Mouse (Mus musculus) lung, postnatal 25 days (tissue): ENCODE measurements at regions not wholly inside any gene's neighbourhood (a gene's known extent, or its start where the extent isn't known, plus 50 kb on each side); places are given as distances from the start of the nearest gene placed in this dataset.
"Not testable (repeated sequence)": the region's sequence is repeated elsewhere in the genome, so short reads cannot be mapped to it uniquely, and the experiment has no call there.

Source experiments
- DNase-seq: peaks from one replicate; pipeline ENCODE4 v3.0.0; 2022; ENCODE audit warnings: low spot score

GRCm38 (mm10) chrX:50602461-50602875, 174.2 kb upstream of the Olfr1324 start:
- peak; percentile 61 for DNase-seq

DNA sequence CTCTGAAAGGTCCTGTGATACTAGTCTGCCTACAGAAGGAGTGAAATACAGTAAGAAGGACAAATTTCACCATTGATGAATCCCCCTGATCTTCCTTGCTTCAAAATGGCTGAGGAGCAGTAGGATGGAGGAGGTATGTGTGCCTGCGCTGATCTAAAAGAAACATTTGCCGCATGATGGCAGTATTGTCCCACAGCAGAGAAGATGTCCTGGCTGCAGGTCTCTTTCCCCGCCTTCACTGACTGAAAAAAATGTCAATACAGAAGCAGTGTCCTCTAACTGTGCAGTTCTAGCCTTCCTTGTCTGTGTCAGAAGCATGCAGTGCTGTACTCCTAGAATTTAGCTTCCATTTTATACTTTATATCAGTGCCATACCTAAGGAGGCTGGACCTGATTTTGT, 172.0 kb upstream of the Olfr1324 start:
- peak; percentile 94 for DNase-seq

GRCm38 (mm10) chrX:50599780-50600179, 171.5 kb upstream of the Olfr1324 start:
- peak; percentile 87 for DNase-seq

GRCm38 (mm10) chrX:50597626-50598025, 169.3 kb upstream of the Olfr1324 start:
- DNase-seq: not testable (repeated sequence)

DNA sequence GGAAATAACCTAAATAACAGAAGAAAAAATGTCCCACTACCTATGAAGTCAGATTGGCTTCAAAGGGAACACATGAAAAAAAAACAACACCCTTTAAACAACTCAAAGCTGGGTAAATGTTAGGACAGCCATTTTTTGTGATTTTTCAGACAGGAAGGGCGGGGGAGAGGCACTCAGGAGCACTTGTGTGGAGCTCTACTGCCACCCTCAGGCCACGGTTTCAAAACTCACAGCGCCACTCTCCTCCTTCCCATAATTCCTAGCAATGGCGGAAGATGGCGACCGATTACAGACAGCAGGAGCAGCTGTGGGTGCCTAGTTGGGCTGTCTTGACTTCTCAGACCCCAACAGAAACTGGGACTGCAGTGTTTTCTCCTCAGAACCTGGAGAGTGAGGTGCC, 168.8 kb upstream of the Olfr1324 start:
- DNase-seq: peak; percentile 62

DNA sequence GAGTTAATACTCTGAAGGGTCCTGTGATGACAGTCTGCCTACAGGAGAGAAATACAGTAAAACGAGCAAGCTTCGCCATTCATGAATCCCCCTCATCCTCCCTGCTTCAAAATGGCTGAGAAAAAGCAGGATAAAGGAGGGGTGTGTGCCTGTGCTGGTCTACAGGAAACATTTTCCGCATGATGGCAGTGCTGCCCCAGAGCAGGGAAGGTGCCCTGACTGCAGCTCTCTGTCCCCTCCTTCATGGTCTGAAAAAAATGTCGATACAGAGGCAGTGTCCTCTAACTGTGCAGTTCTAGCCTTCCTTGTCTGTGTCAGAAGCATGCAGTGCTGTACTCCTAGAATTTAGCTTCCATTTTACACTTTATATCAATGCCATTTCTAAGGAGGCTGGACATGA, 166.7 kb upstream of the Olfr1324 start:
- DNase-seq: not testable (repeated sequence)

GRCm38 (mm10) chrX:50591477-50591876, 163.2 kb upstream of the Olfr1324 start:
- peak; percentile 50 for DNase-seq

DNA sequence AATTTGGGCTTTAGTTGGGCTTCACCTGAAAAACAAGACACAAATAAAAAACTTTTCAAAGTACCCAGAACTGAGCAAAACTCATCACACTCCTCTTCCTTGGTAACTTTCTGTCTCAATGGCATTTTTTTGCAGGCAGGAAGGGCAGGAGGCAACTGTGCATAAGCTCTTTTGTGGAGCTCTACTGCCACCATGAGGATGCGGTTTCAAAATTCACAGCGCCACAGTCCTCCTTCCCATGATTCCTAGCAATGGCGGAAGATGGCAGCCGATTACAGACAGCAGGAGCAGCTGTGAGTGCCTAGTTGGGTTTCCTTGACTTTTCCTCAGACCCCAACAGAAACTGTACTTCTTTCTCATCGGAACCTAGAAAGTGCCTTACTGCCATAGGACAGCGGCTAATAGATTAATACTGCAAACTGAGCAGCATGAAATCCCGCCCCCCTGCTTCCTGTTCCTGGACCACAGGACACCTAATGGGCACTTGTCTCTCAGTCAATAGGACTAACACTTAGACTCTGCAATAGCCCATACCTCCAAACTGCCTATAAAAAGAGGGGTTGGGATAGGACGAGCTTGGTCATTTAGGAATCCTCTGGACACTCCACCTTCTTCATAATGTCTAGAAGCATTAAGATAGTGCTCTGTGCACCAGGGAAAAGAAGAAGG, 162.5 kb upstream of the Olfr1324 start:
- DNase-seq: peak; percentile 67

GRCm38 (mm10) chrX:50588892-50589291, 160.6 kb upstream of the Olfr1324 start:
- no peak for DNase-seq

DNA sequence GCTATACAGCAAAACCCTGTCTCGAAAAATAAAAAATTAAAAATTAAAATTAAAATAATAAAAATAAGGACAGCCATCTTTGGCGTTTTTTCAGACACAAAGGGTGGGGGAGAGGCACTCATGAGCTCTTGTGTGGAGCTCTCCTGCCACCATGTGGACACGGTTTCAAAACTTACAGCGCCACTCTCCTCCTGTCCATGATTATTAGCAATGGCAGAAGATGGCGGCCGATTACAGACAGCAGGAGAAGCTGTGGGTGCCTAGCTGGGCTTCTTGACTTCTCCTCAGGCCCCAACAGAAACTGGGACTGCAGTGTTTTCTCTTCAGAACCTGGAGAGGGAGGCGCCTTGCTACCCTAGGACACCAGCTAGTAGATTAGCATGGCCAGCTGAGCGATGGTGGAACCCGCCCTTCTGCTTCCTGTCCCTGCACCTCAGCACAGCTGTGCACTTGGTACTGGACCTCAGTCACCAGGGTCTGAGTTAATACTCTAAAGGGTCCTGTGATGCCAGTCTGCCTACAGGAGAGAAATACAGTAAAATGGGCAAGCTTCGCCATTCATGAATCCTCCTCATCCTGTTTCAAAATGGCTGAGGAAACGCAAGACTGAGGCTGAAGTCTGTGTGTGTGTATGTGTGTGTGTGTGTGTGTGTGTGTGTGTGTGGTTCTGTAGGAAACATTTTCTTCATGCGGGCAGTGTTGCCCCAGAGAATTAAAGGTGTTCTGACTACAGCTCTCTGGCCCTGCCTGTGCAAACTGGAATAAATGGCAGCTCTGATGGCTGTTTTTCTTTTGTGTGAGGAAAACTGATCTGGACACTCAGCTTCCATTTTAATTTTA, 155.7 kb upstream of the Olfr1324 start:
- peak; percentile 44 for DNase-seq

DNA sequence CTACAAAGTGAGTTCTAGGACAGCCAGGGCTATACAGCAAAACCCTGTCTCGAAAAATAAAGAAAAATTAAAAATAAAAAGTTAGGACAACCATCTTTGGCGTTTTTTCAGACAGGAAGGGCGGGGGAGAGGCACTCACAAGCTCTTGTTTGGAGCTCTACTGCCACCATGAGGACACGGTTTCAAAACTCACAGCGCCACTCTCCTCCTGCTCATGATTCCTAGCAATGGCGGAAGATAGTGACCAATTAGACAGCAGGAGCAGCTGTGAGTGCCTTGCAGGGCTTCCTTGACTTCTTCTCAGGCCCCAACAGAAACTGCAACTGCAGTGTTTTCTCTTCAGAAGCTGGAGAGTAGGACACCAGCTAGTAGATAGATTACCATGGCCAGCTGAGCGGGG, 151.9 kb upstream of the Olfr1324 start:
- peak; percentile 67 for DNase-seq

DNA sequence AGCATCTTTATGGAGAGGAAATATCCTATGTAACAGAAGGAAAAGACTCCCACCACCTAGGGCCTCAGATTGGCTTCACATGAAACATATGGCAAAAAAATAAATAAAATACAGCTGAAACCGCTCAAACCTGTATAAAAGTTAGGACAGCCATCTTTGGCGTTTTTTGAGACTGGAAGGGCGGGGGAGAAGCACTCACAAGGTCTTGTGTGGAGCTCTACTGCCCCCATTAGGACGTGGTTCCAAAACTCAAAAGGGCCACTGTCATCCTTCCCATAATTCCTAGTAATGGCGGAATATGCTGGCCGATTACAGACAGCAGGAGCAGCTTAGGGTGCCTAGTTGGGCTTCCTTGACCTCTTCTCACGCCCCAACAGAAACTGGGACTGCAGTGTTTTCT, 148.5 kb upstream of the Olfr1324 start:
- peak; percentile 72 for DNase-seq

GRCm38 (mm10) chrX:50572191-50573095, 144.1 kb upstream of the Olfr1324 start:
- DNase-seq: peak; percentile 85

- DNase-seq: peak; percentile 69
Observed at GRCm38 (mm10) chrX:50569087-50569486, 140.8 kb upstream of the Olfr1324 start.

DNA sequence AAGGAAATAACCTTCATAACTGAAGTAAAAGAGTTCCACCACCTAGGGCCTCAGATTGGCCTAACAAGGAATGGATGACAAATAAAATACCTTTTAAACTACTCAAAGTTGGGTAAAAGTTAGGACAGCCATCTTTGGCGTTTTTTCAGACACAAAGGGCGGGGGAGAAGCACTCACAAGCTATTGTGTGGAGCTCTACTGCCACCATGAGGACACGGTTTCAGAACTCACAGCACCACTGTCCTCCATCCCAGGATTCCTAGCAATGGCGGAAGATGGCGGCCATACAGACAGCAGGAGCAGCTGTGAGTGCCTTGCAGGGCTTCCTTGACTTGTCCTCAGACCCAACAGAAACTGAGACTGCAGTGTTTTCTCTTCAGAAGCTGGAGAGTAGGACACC, 138.0 kb upstream of the Olfr1324 start:
- DNase-seq: peak; percentile 79

DNA sequence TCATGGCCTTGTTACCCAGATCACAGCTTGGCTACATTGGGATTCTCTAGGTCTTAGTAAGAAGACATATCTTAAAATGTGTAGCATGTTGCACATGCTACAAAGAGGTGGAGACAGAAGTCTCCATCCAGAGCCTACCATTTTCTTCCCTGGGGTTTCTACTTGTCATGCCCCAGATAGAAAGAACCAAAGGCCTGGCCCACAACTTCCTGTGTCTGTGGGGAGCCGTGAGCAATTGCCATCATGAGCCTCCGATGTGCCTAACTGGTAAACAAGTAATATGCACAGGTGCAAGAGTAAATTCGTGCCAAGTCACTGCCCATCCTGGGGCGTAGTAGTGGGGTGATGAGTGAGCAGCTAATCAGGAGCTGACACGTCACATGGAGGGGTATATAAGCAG, 136.7 kb upstream of the Olfr1324 start:
- not testable (repeated sequence) for DNase-seq

DNA sequence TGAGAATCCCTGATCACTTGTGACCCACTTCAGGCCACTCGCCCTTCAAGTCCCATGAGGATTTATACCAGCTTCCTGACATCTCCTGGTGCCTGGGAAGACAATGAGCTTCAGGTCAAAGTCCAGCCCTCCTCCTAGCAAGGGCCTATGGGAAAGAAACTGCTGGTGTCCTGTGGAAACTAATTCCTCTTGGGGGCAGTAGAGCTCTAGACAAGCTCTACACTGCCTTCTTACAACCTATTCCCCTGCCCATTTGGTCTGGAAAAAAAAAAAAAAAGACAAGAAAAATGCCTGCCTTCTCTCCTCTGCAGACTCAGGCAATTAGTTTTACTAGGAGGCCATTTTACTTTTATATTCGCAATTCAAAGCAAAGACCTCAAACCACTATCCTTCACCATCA, 132.6 kb upstream of the Olfr1324 start:
- peak; percentile 58 for DNase-seq

GRCm38 (mm10) chrX:50550297-50550696, 122.0 kb upstream of the Olfr1324 start:
- peak; percentile 83 for DNase-seq

DNA sequence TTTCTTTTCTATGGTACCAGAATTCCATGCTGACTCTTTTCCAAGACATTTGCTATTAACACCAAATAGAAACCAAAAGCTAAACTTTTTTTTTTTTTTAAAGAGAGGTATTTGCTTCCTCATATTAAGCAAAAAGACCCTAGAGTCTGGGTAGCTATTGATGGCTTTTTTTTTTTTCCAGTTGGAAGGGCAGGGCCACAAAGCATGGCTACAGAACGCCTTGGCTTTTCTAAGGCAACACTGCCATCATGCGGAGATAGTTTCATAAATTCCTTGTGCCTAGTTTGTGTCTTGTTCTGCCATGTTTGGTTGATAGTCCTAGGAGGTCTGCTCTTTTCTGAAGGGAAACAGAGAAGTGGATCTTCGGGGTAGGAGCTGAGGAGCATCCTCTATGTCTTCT, 121.4 kb upstream of the Olfr1324 start:
- DNase-seq: peak; percentile 88

GRCm38 (mm10) chrX:50537785-50538159, 109.5 kb upstream of the Olfr1324 start:
- not testable (repeated sequence) for DNase-seq

- no peak for DNase-seq
Observed at GRCm38 (mm10) chrX:50537122-50537784, 109.0 kb upstream of the Olfr1324 start.

- DNase-seq: no peak
Observed at GRCm38 (mm10) chrX:50504047-50504446, 75.7 kb upstream of the Olfr1324 start.
